17 mouse cellular contexts compared by ENCODE assay signal in the genomic region with DNA sequence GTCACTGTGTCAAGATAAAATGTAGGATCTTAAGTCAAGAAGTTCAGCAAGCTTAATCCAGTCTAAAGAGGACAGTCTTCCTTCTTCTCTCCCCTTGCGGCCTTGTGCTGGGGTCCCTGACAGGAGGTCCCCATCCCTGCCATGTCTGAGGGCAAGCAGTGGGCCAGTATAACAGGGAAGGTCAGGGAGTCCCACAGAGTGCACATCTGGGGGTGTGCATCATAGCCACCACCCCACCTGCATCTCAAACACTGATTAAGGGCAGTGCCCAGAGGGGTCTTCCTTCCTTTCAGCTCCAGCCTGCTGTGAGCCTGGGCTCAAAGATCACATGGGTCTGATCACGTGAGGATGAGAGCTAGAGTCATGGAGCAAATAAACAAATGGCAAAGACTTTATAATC. TPM values are rescaled to one million over a fixed set of nuclear protein-coding genes. Genes with fewer than 3 reads are reported as not detected.
DNase-seq lines count a peak whose midpoint lies in the region.
"Had no signal": no experiment of that assay in that cellular context is flagged by ENCODE, and none has a peak within 500 bp of the region (broad histone marks: within the 10 kb centered on the region; RNA-seq: fewer than 3 reads in every experiment).

No protein-coding gene starts in this region.

- peak; percentile 83 for DNase-seq in heart, adult 11 months
- DNase-seq in heart, postnatal 4 days, result no peak
- DNase-seq in testis, postnatal 10 days (ENCODE audit: low spot score), result peak; percentile 25
- DNase-seq in testis, postnatal 14 days (ENCODE audit: low spot score), result no peak
- DNase-seq in urinary bladder, postnatal 25 days (ENCODE audit: low spot score), result no peak
- DNase-seq: adrenal gland, adult 8-10 months; adrenal gland, postnatal 14 days; adrenal gland, postnatal 36 days; B cell, adult 2 months; cerebellum, adult 11-12 months; cerebellum, adult 2 months; cerebellum, adult 9-10 months; cerebellum, postnatal 10 days; cerebellum, postnatal 25 days; forebrain, postnatal 0 days had no signal

RNA-seq across cellular contexts. Expression of gene Prnd, which starts 11.0 kb away (rescaled TPM):
- total RNA-seq in heart, postnatal 4 days (2021), result 10 to 100 TPM; 17.6 to 22.9 TPM

RNA-seq across cellular contexts. Expression of gene Prn, which starts 51.9 kb away (rescaled TPM):
- 1 to 10 TPM in 1 of 2 experiments, not detected in 1; 2.9 TPM for total RNA-seq in heart, postnatal 4 days (2021)
- total RNA-seq: adrenal gland, adult 18-20 months; adrenal gland, adult 8-10 months; G1E had no signal

RNA-seq across cellular contexts. Expression of gene Prnp, which starts 51.9 kb away (rescaled TPM):
- total RNA-seq in heart, postnatal 4 days (2021), result 10 to 100 TPM; 83.1 to 85.9 TPM

Comparison
In these comparisons a context has a peak if more than half of its experiments do, and no peak if none do; other contexts are left out.
1. DNase-seq: peak in heart, adult 11 months (single experiment) and testis, postnatal 10 days (single experiment); none in heart, postnatal 4 days (single experiment), testis, postnatal 14 days (single experiment) and urinary bladder, postnatal 25 days (single experiment).